Mouse (Mus musculus) limb, embryonic 15.5 days (tissue): ENCODE measurements around the gene Rad51b. TPM values are rescaled to one million over a fixed set of nuclear protein-coding genes. Genes with fewer than 3 reads are reported as not detected.

Source experiments
- ATAC-seq: fragments of 200-750 bp; cut with Nextera tagmentation; 2 replicates; pipeline ENCODE4 v1.8.0; 2017; ENCODE audit warnings: low read depth, moderate TSS enrichment; ENCODE audit not compliant: insufficient number of reproducible peaks, low FRiP score, low TSS enrichment
- H3K27ac ChIP-seq: fragments of 300-500 bp; sonication (generic); 2 replicates; pipeline ENCODE4 v1.5.1; 2015; ENCODE audit warnings: moderate library complexity, mild to moderate bottlenecking, inconsistent platforms
- H3K27me3 ChIP-seq: fragments of 300-500 bp; sonication (generic); 2 replicates; pipeline ENCODE4 v1.6.1; 2015; ENCODE audit warnings: inconsistent platforms
- H3K36me3 ChIP-seq: fragments of 300-500 bp; sonication (generic); 2 replicates; pipeline ENCODE4 v1.6.1; 2015; ENCODE audit warnings: inconsistent platforms
- H3K4me1 ChIP-seq: fragments of 300-500 bp; sonication (generic); 2 replicates; pipeline ENCODE4 v1.6.1; 2015; ENCODE audit warnings: inconsistent platforms
- H3K4me2 ChIP-seq: fragments of 300-500 bp; sonication (generic); 2 replicates; pipeline ENCODE4 v1.6.1; 2015; ENCODE audit warnings: mild to moderate bottlenecking, inconsistent platforms
- H3K4me3 ChIP-seq: fragments of 300-500 bp; sonication (generic); 2 replicates; pipeline ENCODE4 v1.5.1; 2015; ENCODE audit warnings: mild to moderate bottlenecking, inconsistent platforms
- H3K9ac ChIP-seq: fragments of 300-500 bp; sonication (generic); 2 replicates; pipeline ENCODE4 v1.6.1; 2015; ENCODE audit warnings: inconsistent platforms
- H3K9me3 ChIP-seq: fragments of 300-500 bp; sonication (generic); 2 replicates; pipeline ENCODE4 v1.6.1; 2016; ENCODE audit warnings: inconsistent platforms
- WGBS: fragments of 180-500 bp; shearing (Covaris S2); methylation state at CpG from one replicate; pipeline ENCODE4 v1.1.7; 2015; 5-methylcytosine and 5-hydroxymethylcytosine counted together
- polyA plus RNA-seq: library from polyadenylated mRNA; unstranded; fragments of >200 nt; fragmentation: Nextera tagmentation; extraction: Ambion mirVana; gene quantifications from 2 replicates; pipeline ENCODE4 v1.2.1, GENCODE M21; 2015

The Rad51b gene
- polyA plus RNA-seq, 1 experiment from 2014 or later: 5.2 TPM

DNA sequence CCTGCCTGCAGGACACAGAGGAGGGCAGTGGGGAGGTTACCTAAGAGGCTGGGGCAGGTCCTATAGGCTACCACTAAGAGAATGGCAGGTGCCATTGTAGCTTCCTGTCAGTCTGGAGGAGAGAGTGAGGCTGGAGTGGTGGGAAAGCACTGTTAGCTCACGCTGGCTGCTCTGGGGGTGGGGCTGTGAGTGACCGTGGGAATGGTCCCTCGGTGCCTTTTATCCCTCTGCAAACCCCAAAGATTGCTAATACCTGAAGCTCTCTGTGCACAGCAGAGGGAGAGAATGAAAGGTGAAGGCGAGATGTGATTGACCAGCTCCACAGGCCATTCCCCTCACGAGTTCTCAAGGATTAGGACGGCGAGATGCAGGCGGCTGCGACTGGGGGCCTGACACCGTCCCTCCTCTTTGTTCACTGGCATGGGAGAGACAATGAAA lies 510.3 kb downstream of the Rad51b start:
- Histone ChIP-seq H3K27me3 (no peaks in the 10 kb centered on the region), H3K4me2 (no peak overlapping the region), H3K27ac (no peak overlapping the region), H3K9ac (no peak overlapping the region), H3K9me3 (no peaks in the 10 kb centered on the region), H3K4me3 (no peak overlapping the region), H3K36me3 (no peaks in the 10 kb centered on the region), H3K4me1 (peaks cover 35% of the 10 kb centered on the region)
- WGBS: 40% methylated on average over 10 of the region's 10 CpGs
- no peak for ATAC-seq

DNA sequence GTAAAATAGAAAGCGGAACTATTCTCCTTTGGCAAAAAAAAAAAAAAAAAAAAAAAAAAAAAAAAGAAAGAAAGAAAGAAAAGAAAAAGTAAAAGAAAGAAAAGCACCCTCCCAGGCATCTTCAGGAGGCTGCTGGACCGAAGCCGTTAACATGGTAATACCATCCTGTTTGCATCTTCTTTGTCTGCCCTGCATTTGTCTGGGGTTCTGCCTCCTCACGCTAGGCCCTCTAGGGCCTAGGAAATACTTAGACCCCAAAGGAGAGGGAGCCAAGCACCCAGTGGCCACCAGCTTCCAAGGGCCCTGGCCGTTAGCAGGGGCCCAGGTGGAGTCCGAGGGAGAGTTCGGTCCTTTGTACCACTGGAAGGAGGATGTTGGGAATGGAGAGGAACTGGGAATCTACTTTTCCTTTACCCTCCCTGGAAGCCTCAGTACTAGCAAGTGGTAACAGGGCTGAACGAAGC lies 510.9 kb downstream of the Rad51b start:
- no peaks in the 10 kb centered on the region for H3K36me3 ChIP-seq
- H3K4me2 ChIP-seq: no peak overlapping the region
- WGBS: 85% methylated on average over 8 of the region's 8 CpGs
- no peaks in the 10 kb centered on the region for H3K27me3 ChIP-seq
- no peak overlapping the region for H3K4me3 ChIP-seq
- ATAC-seq: no peak
- H3K4me1 ChIP-seq: peaks cover 35% of the 10 kb centered on the region
- no peaks in the 10 kb centered on the region for H3K9me3 ChIP-seq
- H3K9ac ChIP-seq: no peak overlapping the region
- H3K27ac ChIP-seq: no peak overlapping the region

DNA sequence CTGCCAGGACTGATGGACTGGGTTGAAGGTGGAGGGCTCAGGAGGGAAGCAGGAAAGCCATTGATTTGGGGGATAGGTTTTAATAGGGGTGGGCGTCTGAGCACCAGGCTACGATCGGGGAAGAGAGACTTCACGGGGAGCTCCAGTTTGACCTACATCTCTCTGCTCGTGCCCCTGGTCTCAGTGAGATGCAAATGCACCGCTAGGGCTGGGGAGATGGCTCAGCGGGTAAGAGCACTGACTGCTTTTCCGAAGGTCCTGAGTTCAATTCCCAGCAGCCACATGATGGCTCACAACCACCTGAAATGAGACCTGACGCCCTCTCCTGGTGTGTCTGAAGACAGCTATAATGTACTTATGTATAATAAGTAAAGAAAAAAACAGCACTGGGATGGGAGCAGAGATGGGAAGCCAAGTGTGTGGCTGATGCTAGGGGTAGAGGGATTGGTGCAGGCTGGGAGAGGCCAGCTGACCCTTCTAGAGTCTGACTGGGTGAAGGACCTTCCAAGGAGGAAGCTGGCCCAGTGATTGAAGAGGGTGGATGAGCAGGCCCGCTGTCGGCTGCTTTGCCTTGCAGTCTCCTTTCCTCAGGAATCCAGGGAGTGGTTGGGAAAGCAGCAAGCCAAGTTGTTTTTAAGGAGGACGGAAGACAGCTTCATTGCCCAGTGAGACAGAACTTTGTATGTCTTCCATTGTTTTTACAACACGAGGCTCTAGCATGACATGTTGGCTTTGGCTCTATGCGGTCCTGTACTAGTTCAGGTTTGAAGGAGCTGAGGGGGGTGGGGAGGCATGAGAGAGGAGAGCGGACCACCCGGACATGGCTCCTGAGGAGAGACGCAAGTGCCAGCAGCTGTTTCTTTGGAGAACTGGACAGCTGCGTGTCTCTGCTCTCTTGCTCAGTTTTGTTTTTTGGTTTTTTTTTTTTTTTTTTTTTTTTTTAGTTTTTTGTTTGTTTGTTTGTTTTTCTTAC lies 511.6 kb downstream of the Rad51b start:
- Histone ChIP-seq H3K4me2 (no peak overlapping the region), H3K27ac (peak overlapping the region; percentile 50; the same call in 1 of the 2 replicates), H3K4me3 (no peak overlapping the region), H3K4me1 (peaks cover 37% of the 10 kb centered on the region), H3K9ac (no peak overlapping the region), H3K36me3 (no peaks in the 10 kb centered on the region), H3K27me3 (no peaks in the 10 kb centered on the region), H3K9me3 (no peaks in the 10 kb centered on the region)
- WGBS: 83% methylated on average over 18 of the region's 18 CpGs
- ATAC-seq: no peak

- no peaks in the 10 kb centered on the region for H3K9me3 ChIP-seq
- no peak overlapping the region for H3K9ac ChIP-seq
- no peaks in the 10 kb centered on the region for H3K27me3 ChIP-seq
- ATAC-seq: no peak
- WGBS: 53% methylated on average over 5 of the region's 5 CpGs
- peaks cover 39% of the 10 kb centered on the region for H3K4me1 ChIP-seq
- no peak overlapping the region for H3K4me3 ChIP-seq
- no peaks in the 10 kb centered on the region for H3K36me3 ChIP-seq
- no peak overlapping the region for H3K4me2 ChIP-seq
- H3K27ac ChIP-seq: no peak overlapping the region
Observed at GRCm38 (mm10) chr12:79809518-79809917, 512.4 kb downstream of the Rad51b start.

DNA sequence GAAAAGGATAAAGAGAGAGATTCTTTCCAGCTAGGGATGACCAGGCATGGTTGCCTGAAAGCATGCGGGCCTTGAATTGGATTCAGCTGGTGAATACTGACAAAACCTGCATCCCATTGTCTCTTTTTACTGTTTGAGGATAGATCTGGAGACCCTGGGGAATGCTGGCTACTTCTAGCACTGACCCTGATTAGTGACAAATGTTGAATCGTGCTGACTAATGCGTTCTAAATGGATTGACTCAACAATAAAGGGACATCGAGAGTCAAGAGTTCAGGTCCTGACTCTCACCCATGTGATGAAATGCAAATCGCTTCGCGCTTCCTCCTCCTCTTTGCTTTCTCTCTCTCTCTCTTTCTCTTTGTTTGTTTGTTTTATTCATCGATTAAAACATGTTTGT lies 515.3 kb downstream of the Rad51b start:
- H3K9ac ChIP-seq: no peak overlapping the region
- 77% methylated on average over 8 of the region's 8 CpGs for WGBS
- H3K4me2 ChIP-seq: no peak overlapping the region
- ATAC-seq: no peak
- peaks cover 23% of the 10 kb centered on the region for H3K4me1 ChIP-seq
- H3K27me3 ChIP-seq: no peaks in the 10 kb centered on the region
- H3K4me3 ChIP-seq: no peak overlapping the region
- no peak overlapping the region for H3K27ac ChIP-seq
- no peaks in the 10 kb centered on the region for H3K36me3 ChIP-seq
- no peaks in the 10 kb centered on the region for H3K9me3 ChIP-seq

GRCm38 (mm10) chr12:79812838-79813563 lies 515.9 kb downstream of the Rad51b start:
- no peak overlapping the region for H3K27ac ChIP-seq
- no peaks in the 10 kb centered on the region for H3K9me3 ChIP-seq

GRCm38 (mm10) chr12:79813566-79814305 lies 516.7 kb downstream of the Rad51b start:
- Histone ChIP-seq H3K27ac (no peak overlapping the region), H3K4me1 (peaks cover 20% of the 10 kb centered on the region)

More at GRCm38 (mm10) chr12:79812838-79813563, 515.9 kb downstream of the Rad51b start:
- Histone ChIP-seq H3K4me1 (peaks cover 21% of the 10 kb centered on the region), H3K9ac (no peak overlapping the region), H3K4me3 (no peak overlapping the region), H3K27me3 (no peaks in the 10 kb centered on the region), H3K4me2 (no peak overlapping the region), H3K36me3 (no peaks in the 10 kb centered on the region)
- WGBS: 75% methylated on average over 18 of the region's 18 CpGs
- ATAC-seq: no peak

DNA sequence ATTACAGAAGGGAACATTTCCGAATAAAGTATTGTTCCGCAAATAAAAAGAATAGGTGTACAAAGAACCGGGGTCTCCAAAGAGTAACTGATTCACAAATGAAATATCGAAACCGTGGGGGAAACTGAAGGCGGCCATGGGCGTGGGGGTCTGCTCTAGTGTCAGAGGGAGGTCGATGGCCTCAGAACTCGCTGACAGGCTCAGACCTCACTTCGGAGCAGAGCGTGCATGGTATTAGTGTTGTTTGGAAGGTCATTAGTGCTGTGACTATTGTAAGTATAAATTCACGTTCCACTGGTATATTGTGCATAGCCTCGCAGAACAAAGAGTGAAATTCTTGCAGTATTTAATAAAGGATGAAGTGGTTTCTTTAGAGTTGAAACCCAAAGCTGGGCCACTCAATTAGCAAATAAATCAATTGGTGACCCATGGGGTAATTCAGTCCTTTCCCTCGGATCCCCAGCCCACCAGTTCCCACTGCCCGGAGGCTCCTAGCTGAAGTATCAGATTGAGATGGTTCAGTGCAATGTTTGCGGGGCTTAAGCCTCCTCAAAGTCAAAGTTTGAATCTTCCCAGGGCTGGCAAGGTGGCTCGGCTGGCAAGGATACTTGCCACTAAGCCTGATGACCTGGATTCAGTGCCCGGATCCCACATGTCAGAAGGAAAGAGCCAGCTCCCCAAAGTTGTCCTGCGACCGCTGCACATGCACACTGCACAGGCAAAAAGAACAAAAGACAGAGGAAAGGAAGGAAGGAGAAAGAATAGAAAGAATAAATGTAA lies 517.4 kb downstream of the Rad51b start:
- Histone ChIP-seq H3K9ac (no peak overlapping the region), H3K4me1 (peaks cover 13% of the 10 kb centered on the region), H3K27ac (no peak overlapping the region), H3K4me2 (no peak overlapping the region), H3K27me3 (no peaks in the 10 kb centered on the region), H3K4me3 (no peak overlapping the region), H3K36me3 (no peaks in the 10 kb centered on the region), H3K9me3 (no peaks in the 10 kb centered on the region)
- no peak for ATAC-seq
- WGBS: 69% methylated on average over 20 of the region's 20 CpGs

More at GRCm38 (mm10) chr12:79813566-79814305, 516.7 kb downstream of the Rad51b start:
- no peak for ATAC-seq
- Histone ChIP-seq H3K27me3 (no peaks in the 10 kb centered on the region), H3K4me3 (no peak overlapping the region), H3K4me2 (no peak overlapping the region), H3K36me3 (no peaks in the 10 kb centered on the region), H3K9me3 (no peaks in the 10 kb centered on the region), H3K9ac (no peak overlapping the region)
- 51% methylated on average over 8 of the region's 8 CpGs for WGBS

GRCm38 (mm10) chr12:79816241-79816640 lies 519.2 kb downstream of the Rad51b start:
- Histone ChIP-seq H3K27ac (no peak overlapping the region), H3K36me3 (no peaks in the 10 kb centered on the region), H3K4me3 (no peak overlapping the region), H3K27me3 (no peaks in the 10 kb centered on the region), H3K4me2 (no peak overlapping the region), H3K4me1 (peaks cover 18% of the 10 kb centered on the region), H3K9me3 (no peaks in the 10 kb centered on the region), H3K9ac (no peak overlapping the region)
- no peak for ATAC-seq
- 35% methylated on average over 4 of the region's 4 CpGs for WGBS

DNA sequence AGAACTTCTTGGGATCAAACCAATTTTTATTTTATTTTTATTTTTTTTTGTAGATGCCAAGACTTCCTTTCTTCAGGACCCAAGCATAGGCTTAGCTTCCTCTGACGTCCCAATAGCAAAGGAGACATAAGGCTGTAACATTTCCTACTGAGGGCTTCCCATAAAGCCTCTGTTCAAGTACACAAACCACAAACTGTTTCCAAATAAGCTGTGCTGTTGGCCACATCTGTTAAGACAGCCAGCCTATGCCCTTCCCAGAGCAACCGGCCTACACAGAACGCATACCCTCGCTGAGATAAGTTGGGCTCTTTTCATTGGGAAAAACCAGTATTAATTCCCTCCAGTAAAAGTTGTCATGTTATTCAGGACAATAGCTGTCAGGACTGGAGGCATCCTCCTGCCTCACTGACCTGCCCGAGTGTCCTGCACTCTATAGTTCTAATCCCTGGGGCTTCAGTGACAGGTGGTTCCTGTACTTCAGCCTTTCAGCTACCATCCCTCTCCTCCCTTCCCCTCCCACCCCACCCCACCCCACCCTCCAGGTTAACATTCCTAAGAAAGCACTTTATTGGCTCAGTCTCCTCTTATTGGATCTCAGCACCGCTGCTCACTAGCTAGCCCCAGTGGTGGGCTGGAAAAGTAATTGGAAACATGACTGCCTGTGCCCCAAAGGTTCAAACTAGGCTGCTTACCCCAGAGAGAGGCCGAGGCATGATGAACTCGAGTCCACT lies 523.3 kb downstream of the Rad51b start:
- ATAC-seq: no peak
- H3K4me1 ChIP-seq: peaks cover 18% of the 10 kb centered on the region
- 43% methylated on average over 8 of the region's 8 CpGs for WGBS
- H3K27ac ChIP-seq: peak overlapping the region; percentile 22; the same call in 1 of the 2 replicates
- no peak overlapping the region for H3K9ac ChIP-seq
- no peak overlapping the region for H3K4me2 ChIP-seq
- no peak overlapping the region for H3K4me3 ChIP-seq
- no peaks in the 10 kb centered on the region for H3K36me3 ChIP-seq
- H3K27me3 ChIP-seq: no peaks in the 10 kb centered on the region
- no peaks in the 10 kb centered on the region for H3K9me3 ChIP-seq
